Mouse (Mus musculus): ENCODE results near the gene C1ql4.

GRCm38 (mm10) chr15:99127851-99128522 lies 40.4 kb upstream of the C1ql4 start:
- TF ChIP-seq CTCF (conservative IDR thresholded peaks at IDR 0.05; ENCODE audit: low read length) (no peak), NANOG (IDR thresholded peaks at IDR 0.05; ENCODE audit: borderline replicate concordance, low read length) (no peak)

Measured in E14TG2a.4 (cell line).